Mouse (Mus musculus): Measurements from ENCODE around the gene Ift122. TPM values are rescaled to one million over a fixed set of nuclear protein-coding genes. Genes with fewer than 3 reads are reported as not detected.

Gene Ift122
- 2.0 TPM in 2 replicates for polyA plus RNA-seq (2012; rRNA removed)

DNA sequence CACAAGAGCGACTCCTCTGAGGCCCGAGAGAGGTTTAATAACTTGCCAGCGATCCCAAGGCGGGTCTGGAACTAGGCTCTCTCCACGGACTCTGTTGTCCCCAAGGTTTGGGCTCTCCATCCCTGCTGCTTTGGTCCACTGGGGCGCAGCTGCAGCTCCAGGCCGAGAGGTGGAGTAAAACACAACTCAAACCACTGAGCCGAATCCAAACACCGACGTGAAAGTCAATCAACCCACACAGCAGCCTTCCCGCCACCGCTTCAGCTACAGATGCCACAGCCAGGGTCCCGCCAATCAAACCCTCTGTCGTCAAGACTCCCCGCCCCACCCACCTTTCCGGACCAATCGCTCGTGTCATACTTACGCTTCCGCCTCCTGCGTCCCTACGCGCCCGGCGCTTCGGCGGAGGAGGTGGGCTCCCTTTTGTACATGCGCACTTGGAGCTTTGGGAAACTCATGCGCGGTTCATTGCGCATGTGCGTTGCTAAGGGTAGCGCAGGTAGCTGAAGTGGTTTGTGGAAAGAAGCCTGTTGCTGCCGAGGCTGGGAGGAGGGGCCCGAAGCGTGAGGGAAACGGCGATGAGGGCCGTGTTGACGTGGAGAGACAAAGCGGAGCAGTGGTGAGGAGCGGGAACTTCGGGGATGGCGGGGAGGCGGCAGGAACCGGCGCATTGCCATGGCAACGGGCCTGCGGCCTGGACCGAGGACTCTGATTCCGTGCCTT, at the start of gene Ift122, which contains the start of gene Mbd4:
Ift122 (plus strand) TSS at position 380 of the 723 bp plus-strand sequence.
Mbd4 (minus strand) TSS at position 281 of the 723 bp plus-strand sequence.

GRCm38 (mm10) chr6:115808488-115809231, 44.6 kb upstream of the Ift122 start, which contains the start of gene Rpl32:
Gene Rpl32 (minus strand): TSS chr6:115808747.

DNA sequence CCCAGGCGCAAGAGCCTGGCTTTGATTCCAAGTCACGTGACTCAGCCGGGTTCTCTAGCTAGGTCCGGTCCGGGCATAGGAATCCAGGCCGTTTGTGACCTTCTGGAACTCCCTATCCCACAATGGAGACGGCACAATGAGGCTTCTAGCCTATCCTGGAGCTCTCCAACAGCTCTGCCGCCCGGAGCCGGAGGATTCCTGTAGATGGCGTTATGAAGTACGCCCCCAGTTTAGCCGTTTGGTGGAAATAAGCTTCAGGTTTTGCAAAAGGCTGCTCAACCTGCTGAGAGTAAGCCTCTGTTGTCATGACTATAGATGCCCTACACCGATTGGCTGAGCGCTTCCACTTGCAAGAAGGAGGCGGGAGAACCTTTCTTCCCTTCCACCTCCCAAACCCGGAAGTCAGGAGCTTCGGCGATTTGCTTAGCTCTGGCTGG, 15.1 kb upstream of the Ift122 start, which contains the start of gene Efcab12:
Efcab12 (minus strand) TSS at position 252 of the 437 bp plus-strand sequence.

DNA sequence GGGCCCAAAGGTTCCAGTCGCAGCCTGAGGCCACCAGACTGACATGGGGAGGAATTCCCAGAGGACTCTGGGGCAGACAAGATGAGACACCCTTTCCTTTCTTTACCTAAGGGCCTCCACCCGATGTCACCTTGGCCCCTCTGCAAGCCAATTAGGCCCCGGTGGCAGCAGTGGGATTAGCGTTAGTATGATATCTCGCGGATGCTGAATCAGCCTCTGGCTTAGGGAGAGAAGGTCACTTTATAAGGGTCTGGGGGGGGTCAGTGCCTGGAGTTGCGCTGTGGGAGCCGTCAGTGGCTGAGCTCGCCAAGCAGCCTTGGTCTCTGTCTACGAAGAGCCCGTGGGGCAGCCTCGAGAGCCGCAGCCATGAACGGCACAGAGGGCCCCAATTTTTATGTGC, 78.4 kb downstream of the Ift122 start, which contains the start of gene Rho:
Rho (plus strand) TSS at position 110 of the 400 bp plus-strand sequence.

DNA sequence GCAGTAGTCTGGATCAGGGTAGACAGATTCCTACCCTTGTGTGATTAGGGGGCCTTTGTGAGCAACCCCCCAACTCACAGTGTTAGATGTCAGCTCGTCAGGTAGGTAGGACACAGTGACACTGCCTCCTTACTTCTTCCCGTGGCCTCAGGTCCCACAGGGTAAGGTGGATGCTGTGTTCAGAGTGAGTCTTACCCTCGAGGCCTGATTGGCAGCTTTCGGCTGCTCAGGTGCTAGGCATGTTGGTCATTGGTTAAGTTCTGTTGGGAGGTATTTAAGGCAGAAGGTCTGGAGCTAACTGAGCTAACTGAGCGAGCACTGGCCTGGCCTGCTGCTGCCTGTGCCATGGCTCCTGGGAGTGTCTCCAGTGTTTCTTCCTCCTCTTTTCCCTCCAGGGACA, 91.4 kb downstream of the Ift122 start, which contains the start of gene H1foo:
H1foo (plus strand) TSS at position 301 of the 400 bp plus-strand sequence.

Other genes starting within 250 kb of the Ift122 start
- 58.9 and 66.0 TPM in 2 replicates for gene Raf1, start 176.8 kb upstream of the Ift122 start, polyA plus RNA-seq (2012; rRNA removed)
- 23.6 and 25.5 TPM in 2 replicates for gene Tmem40, start 91.1 kb upstream of the Ift122 start, polyA plus RNA-seq (2012; rRNA removed)
- 1.2 and 1.4 TPM in 2 replicates for gene Cand2, start 78.9 kb upstream of the Ift122 start, polyA plus RNA-seq (2012; rRNA removed)
- gene Rpl32, start 44.7 kb upstream of the Ift122 start, polyA plus RNA-seq (2012; rRNA removed), result 1,768 and 1,872 TPM in 2 replicates
- gene Efcab12, start 15.1 kb upstream of the Ift122 start, polyA plus RNA-seq (2012; rRNA removed), result 0.12 and 0.13 TPM in 2 replicates
- gene Mbd4, start 99 bp upstream of the Ift122 start, polyA plus RNA-seq (2012; rRNA removed), result 3.7 and 3.9 TPM in 2 replicates
- 0.04 and 0.05 TPM in 2 replicates for gene Rho, start 78.3 kb downstream of the Ift122 start, polyA plus RNA-seq (2012; rRNA removed)
- not detected in 2 replicates for gene H1foo, start 91.5 kb downstream of the Ift122 start, polyA plus RNA-seq (2012; rRNA removed)
- gene Plxnd1, start 141.5 kb downstream of the Ift122 start, polyA plus RNA-seq (2012; rRNA removed), result 17.9 and 23.0 TPM in 2 replicates

All from liver, embryonic 18 days (tissue).